10 mouse cellular contexts compared by ENCODE assay signal in the genomic region with DNA sequence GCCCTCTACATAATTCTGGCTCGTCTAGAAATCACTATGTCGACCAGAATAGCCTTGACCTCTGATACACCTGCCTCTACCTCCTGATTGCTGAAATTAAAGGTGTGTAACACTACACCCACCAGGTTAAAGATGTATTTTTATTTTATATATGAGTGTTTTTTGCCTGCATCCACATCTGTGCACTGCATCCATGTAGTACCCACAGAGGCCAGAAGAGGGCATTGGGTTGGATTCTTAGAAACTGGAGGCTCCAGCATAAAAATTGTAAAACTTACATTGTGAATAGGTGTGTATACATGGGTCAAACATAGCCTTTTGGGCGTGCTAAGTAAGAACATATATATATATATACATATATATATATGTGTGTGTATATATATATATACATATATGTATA. TPM values are rescaled to one million over a fixed set of nuclear protein-coding genes. Genes with fewer than 3 reads are reported as not detected.
DNase-seq lines count a peak whose midpoint lies in the region; ATAC-seq and TF ChIP-seq lines count a peak whose summit lies in the region.
"Had no signal": no experiment of that assay in that cellular context is flagged by ENCODE, and none has a peak within 500 bp of the region (broad histone marks: within the 10 kb centered on the region; RNA-seq: fewer than 3 reads in every experiment).

No protein-coding gene starts in this region.

- ATAC-seq in kidney, embryonic 15.5 days (replicated peaks; ENCODE audit: low FRiP score): no peak

- DNase-seq in cerebellum, postnatal 10 days: peak; percentile 57 to 68
- DNase-seq in cerebellum, adult 9-11 months: no peak
- peak; percentile 71 for DNase-seq in kidney, postnatal 10 days
- DNase-seq in thymus, adult 2 months: peak; percentile 19
- DNase-seq in thymus, postnatal 0 days (ENCODE audit: low spot score): no peak
- DNase-seq in natural killer cell, adult 2 months (ENCODE audit: low spot score in 2 of 2): no peak
- DNase-seq in gastrocnemius, adult 18-20 months (ENCODE audit: low spot score): no peak

- no peak overlapping the region for H3K27ac ChIP-seq in kidney, embryonic 15.5 days
- no peak overlapping the region for H3K27ac ChIP-seq in thymus, adult 2 months (ENCODE audit: control insufficient read depth, insufficient read depth, low read length)
- H3K27ac ChIP-seq: liver, embryonic 15.5 days had no signal

- TF ChIP-seq CTCF in thymus, adult 2 months (IDR thresholded peaks at IDR 0.05; ENCODE audit: borderline replicate concordance, control insufficient read depth, extremely low read depth, insufficient read depth, low read length, poor library complexity): no peak

- no peak overlapping the region for H3K4me3 ChIP-seq in kidney, embryonic 15.5 days (replicated peaks)
- H3K4me3 ChIP-seq in thymus, adult 2 months (ENCODE audit: control insufficient read depth, insufficient read depth, low read length): no peak overlapping the region
- H3K4me3 ChIP-seq: liver, embryonic 15.5 days had no signal

- H3K9me3 ChIP-seq in kidney, embryonic 15.5 days (replicated peaks): no peaks in the 10 kb centered on the region
- H3K9me3 ChIP-seq: liver, embryonic 15.5 days had no signal

- no peak for TF ChIP-seq POLR2A in thymus, adult 2 months (IDR thresholded peaks at IDR 0.05; ENCODE audit: control insufficient read depth, extremely low read depth, insufficient read depth, low read length, poor library complexity)

- H3K4me2 ChIP-seq in kidney, embryonic 15.5 days: no peak overlapping the region
- H3K4me2 ChIP-seq: liver, embryonic 15.5 days had no signal

- 0 out of 2 replicates have a peak, but pooled peaks cover under 1% of the 10 kb centered on the region for H3K4me1 ChIP-seq in kidney, embryonic 15.5 days
- H3K4me1 ChIP-seq in thymus, adult 2 months (replicated peaks; ENCODE audit: control insufficient read depth, insufficient read depth, low read length): no peaks in the 10 kb centered on the region

- no peaks in the 10 kb centered on the region for H3K36me3 ChIP-seq in kidney, embryonic 15.5 days
- H3K36me3 ChIP-seq in thymus, adult 2 months (ENCODE audit: control insufficient read depth, insufficient read depth, low read length): no peaks in the 10 kb centered on the region
- H3K36me3 ChIP-seq: liver, embryonic 15.5 days had no signal

- no peaks in the 10 kb centered on the region for H3K27me3 ChIP-seq in kidney, embryonic 15.5 days
- no peaks in the 10 kb centered on the region for H3K27me3 ChIP-seq in thymus, adult 2 months (ENCODE audit: control insufficient read depth, insufficient read depth, low read length)
- H3K27me3 ChIP-seq: liver, embryonic 15.5 days had no signal

- 62% methylated on average over 3 of the region's 3 CpGs for WGBS in kidney, embryonic 15.5 days
- 61% methylated on average over 3 of the region's 3 CpGs for WGBS in thymus, adult 2 months

- H3K9ac ChIP-seq in kidney, embryonic 15.5 days: no peak overlapping the region
- H3K9ac ChIP-seq: liver, embryonic 15.5 days had no signal

RNA-seq across cellular contexts. Expression of a gene that starts 33.0 kb away (rescaled TPM):
- 15.2 and 19.4 TPM in 2 replicates for polyA plus RNA-seq in kidney, embryonic 15.5 days (2015; fragmentation: Nextera tagmentation; extraction: Ambion mirVana)
- polyA plus RNA-seq in thymus, adult 2 months (2012; rRNA removed): 22.4 and 25.6 TPM in 2 replicates
- 3.3 and 3.8 TPM in 2 replicates for polyA plus RNA-seq in thymus, postnatal 0 days (2015; fragmentation: Nextera tagmentation; extraction: Ambion mirVana)
- total RNA-seq in gastrocnemius, adult 18-20 months (2021): 1 to 10 TPM in 1 of 2 experiments, under 1 TPM in 1; 0.68 to 1.4 TPM

RNA-seq across cellular contexts. Expression of a gene that starts 33.6 kb away (rescaled TPM):
- polyA plus RNA-seq in kidney, embryonic 15.5 days (2015; fragmentation: Nextera tagmentation; extraction: Ambion mirVana): not detected in 2 replicates
- not detected in 2 replicates for polyA plus RNA-seq in thymus, adult 2 months (2012; rRNA removed)
- polyA plus RNA-seq in thymus, postnatal 0 days (2015; fragmentation: Nextera tagmentation; extraction: Ambion mirVana): not detected in 2 replicates
- not detected for total RNA-seq in gastrocnemius, adult 18-20 months (2021)
- total RNA-seq: heart, postnatal 10 days had no signal
- polyA plus RNA-seq: liver, embryonic 15.5 days had no signal

RNA-seq across cellular contexts. Expression of a gene that starts 45.8 kb away (rescaled TPM):
- polyA plus RNA-seq in kidney, embryonic 15.5 days (2015; fragmentation: Nextera tagmentation; extraction: Ambion mirVana): 616 and 693 TPM in 2 replicates
- polyA plus RNA-seq in thymus, adult 2 months (2012; rRNA removed): 31.4 and 52.2 TPM in 2 replicates
- polyA plus RNA-seq in thymus, postnatal 0 days (2015; fragmentation: Nextera tagmentation; extraction: Ambion mirVana): 808 and 867 TPM in 2 replicates
- 100 to 1,000 TPM; 325 to 344 TPM for total RNA-seq in gastrocnemius, adult 18-20 months (2021)

RNA-seq across cellular contexts. Expression of a gene that starts 45.9 kb away (rescaled TPM):
- 12.9 and 13.6 TPM in 2 replicates for polyA plus RNA-seq in kidney, embryonic 15.5 days (2015; fragmentation: Nextera tagmentation; extraction: Ambion mirVana)
- 11.7 and 11.9 TPM in 2 replicates for polyA plus RNA-seq in thymus, adult 2 months (2012; rRNA removed)
- 18.6 and 19.0 TPM in 2 replicates for polyA plus RNA-seq in thymus, postnatal 0 days (2015; fragmentation: Nextera tagmentation; extraction: Ambion mirVana)
- total RNA-seq in gastrocnemius, adult 18-20 months (2021): 1 to 10 TPM; 7.9 to 8.1 TPM

RNA-seq across cellular contexts. Expression of a gene that starts 54.3 kb away (rescaled TPM):
- 26.3 and 27.0 TPM in 2 replicates for polyA plus RNA-seq in kidney, embryonic 15.5 days (2015; fragmentation: Nextera tagmentation; extraction: Ambion mirVana)
- 37.9 and 39.9 TPM in 2 replicates for polyA plus RNA-seq in thymus, adult 2 months (2012; rRNA removed)
- polyA plus RNA-seq in thymus, postnatal 0 days (2015; fragmentation: Nextera tagmentation; extraction: Ambion mirVana): 23.4 and 28.4 TPM in 2 replicates
- total RNA-seq in gastrocnemius, adult 18-20 months (2021): 1 to 10 TPM; 8.9 to 9.2 TPM

Comparison
In these comparisons a context has a peak if more than half of its experiments do, and no peak if none do; other contexts are left out.
1. DNase-seq: peak in cerebellum, postnatal 10 days (2 of 2), kidney, postnatal 10 days (single experiment) and thymus, adult 2 months (single experiment); none in cerebellum, adult 9-11 months (single experiment), thymus, postnatal 0 days (single experiment), natural killer cell, adult 2 months (0 of 2) and gastrocnemius, adult 18-20 months (single experiment).
2. RNA of a gene that starts 45.8 kb away (polyA plus RNA-seq): 808 to 867 TPM in thymus, postnatal 0 days and 616 to 693 TPM in kidney, embryonic 15.5 days; 31.4 to 52.2 TPM in thymus, adult 2 months; every median in the first group is over 10 times any median in the second.